Mouse (Mus musculus) erythroblast, embryonic 14.5 days (primary cell): ENCODE results near the gene Vps13d.

Experiments
- GATA1 ChIP-seq: IDR thresholded peaks from 2 replicates; pipeline ENCODE4 v1.6.1; 2012; ENCODE audit warnings: low read length, inconsistent platforms, mixed read lengths
- TAL1 ChIP-seq: IDR thresholded peaks from 3 replicates; pipeline ENCODE4 v1.6.1; 2012; ENCODE audit warnings: low read length, inconsistent platforms, mixed read lengths

GRCm38 (mm10) chr4:145104917-145105316 is 89.9 kb downstream of the Vps13d start:
- TF ChIP-seq GATA1 (no peak), TAL1 (no peak)
